Mouse (Mus musculus): ENCODE measurements at regions not wholly inside any gene's neighbourhood (a gene's known extent, or its start where the extent isn't known, plus 50 kb on each side); places are given as distances from the start of the nearest gene placed in this dataset.

DNA sequence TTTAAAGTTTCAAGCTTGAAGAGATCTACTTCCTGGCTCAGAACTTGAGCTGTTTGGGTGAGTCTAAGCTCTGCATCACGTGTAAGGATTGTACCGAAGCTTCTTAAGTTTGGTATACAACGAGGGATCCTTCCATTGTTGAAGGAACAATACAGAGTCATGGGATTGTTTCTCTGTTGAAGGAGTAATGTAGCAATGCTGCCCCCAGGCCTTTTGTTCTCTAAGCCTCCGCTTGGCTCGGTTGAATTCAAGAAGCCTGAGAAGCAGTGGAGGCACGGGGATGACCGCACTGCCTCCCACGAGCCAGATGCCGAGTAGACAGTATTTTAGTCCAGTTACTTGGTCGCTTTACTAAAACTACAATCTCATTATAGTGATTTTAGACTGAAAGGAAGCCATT lies 90.9 kb upstream of the Nampt start:
- no peak for DNase-seq (ENCODE audit: low read depth, low spot score)

DNA sequence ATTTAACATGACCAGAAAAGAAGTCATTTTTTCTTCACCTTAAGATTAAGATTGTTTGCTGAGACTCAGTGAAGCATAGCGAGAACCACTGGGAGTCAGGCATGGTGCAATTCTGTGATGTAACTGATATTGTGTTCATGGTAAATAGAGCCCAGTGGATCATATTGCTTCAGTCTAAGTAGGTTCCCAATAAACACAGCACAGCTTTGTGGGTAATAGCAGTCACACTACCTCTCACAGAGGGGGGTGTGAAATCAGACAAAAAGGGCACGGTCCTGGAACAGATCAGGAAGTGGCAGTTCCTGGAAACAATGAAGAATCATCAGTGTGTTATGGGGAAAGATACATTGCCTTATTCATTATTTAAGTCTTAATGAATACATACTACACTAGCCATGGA lies 84.1 kb upstream of the Nampt start:
- no peak for DNase-seq (ENCODE audit: low read depth, low spot score)

DNA sequence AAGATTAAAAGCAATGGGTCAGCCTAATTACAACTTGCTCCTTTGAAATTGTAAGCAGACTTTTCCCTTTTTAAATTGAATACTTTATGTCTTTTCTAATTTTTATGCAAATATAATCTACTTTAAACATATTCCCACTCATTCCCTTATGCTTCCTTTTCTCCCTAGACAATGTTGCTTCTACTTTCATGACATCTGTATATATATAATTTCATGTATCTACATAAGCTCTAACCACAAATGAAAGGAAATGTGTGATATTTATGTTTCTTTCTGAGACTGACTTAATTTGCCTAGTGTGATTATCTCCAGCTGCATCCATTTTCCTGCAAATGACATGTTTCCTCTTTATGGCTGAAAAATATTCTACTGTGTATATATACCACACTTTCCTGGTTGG lies 77.9 kb upstream of the Nampt start:
- DNase-seq (ENCODE audit: low read depth, low spot score): no peak

DNA sequence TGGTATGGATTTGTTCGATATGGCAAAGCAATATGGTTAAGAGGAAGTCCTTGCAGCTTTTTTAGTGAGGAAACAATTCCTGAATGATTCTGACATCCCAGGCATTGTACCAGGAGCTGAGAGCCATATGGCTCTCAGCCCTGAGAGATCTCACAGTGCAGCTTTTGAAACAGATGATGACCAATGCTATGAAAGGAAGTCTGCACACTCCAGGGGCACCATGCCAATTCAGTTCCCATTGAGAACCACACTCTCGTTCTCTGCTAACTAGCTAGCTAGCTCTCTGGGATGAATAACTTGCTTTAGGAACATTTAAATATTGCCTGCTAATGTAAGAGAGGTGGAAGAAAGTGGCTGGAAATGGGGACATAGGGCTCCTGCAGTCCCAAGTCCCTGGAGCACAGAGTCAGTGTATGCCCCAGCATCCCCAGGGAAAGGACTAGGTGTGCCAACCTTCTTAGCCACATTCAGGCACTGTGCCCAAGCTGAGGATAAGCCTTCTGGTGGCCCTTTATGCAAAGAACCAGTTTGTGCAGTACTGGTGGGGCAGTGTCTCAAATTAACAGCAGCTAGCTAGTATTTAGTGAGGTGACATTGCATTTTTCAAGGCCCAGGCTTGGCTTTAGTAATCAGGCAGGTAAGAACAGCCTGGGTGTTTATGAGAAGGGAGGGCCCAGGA lies 61.8 kb upstream of the Nampt start:
- DNase-seq (ENCODE audit: low read depth, low spot score): peak; percentile 55

DNA sequence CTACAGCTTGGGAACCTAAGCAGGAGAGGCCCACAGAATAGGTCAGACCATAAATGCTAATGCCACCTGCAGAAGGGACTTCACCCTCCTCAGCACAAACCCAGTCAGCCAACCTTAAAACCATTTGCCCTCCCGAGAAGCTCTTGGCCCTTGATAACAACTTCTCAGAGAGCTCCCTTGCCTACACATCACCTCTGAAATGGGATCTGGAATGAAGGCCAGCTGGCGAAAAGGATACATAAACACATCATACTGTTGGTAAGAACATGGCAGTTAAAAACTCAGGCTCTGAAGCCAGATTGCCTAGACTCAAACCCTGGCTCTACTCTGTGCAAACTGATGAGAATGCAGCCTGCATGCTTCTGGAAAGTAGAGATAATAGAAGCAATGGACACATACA lies 61.2 kb upstream of the Nampt start:
- DNase-seq (ENCODE audit: low read depth, low spot score): no peak

DNA sequence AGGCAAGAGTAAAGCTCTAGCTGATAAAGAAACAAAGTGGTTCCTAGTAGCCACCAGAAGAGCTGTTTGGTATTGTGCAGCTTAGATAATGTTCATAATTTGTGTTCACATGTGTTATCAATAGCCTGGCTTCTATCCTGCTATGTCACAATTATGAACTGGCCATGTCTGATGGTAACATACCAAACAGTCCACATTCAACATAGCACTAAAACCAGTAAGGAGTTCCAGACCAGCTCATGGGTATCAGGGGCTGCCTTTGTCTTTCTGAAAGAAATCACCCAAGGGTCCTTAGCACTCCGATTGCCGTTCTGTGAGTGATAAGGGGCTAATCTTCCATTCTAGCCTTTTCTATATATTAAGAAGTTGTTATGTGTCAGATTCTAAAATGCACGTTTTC lies 58.7 kb upstream of the Nampt start:
- DNase-seq (ENCODE audit: low read depth, low spot score): no peak

DNA sequence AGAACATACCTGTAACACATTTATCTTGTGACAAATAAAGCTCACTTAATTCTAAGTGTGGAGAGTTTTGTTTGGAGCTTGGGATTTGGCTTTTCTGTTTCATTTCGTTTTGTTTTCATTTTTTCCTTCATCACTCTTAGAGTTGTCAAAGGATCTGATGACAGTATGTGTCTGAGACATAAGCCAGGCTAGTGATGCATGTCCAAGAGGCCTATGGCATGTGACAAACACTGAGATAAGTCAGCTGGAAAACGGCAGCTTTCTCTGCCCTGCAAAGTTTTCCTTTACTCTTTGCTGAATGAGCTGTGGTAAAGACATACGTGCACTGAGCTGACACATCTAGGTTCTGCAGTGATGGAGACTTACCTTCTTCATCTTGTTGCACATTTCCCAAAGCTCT lies 58.3 kb upstream of the Nampt start:
- no peak for DNase-seq (ENCODE audit: low read depth, low spot score)

DNA sequence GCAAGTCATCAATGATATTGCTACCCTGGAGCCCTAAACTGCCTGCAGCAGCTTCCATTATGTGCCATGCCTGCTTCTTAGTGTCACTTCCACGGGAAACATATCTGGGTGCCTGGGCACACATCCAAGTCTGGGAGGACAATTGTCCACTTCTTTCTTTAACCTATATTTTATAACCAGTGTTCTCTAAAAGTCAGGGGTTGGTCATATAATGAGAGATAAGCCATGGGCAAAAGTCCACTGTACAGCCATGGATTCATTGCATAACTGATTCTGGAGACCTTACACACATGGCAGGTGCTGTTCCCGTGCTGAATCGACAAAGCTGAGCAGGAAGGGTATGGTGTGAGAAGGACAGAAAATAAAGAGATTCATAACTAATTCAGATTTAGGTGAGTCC lies 55.1 kb upstream of the Nampt start:
- DNase-seq (ENCODE audit: low read depth, low spot score): no peak

DNA sequence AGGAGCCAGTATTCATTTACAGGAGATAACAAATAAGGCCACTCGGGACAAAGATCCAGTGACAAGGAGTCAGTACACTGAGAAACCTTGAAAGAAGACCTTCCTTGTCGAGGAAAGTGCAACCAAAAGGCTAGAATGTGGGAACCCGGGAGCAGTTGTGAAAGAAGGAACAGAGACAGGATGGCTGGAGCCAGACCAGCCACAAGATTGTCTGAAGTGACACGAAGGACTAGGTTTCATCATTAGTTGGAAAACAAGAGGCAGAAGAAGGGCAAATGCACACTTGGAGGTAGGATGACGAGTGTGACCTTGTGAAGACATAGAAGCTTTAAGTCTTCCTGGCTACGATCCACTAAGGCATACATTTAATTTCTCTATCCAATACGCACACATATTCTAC lies 54.6 kb upstream of the Nampt start:
- no peak for DNase-seq (ENCODE audit: low read depth, low spot score)

DNA sequence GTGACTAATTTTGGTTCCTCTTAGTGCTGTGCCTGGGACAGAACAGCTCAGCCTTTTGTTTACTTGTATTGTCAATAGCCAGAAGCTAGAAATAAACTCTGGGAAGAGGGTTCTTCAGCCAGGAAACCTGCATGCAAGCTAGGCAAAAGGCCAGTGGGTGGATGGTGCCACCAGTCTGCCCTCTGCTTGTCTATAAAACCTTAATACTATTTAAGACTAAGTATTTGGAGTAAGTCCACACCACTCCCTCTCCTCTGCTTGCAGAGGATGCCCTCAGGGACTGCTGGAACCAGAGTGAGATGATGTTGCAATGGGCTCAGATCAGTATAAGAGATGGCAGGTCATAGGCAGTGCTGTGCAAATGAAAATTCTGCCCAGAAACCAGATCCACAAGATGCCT lies 53.5 kb upstream of the Nampt start:
- DNase-seq (ENCODE audit: low read depth, low spot score): no peak

DNA sequence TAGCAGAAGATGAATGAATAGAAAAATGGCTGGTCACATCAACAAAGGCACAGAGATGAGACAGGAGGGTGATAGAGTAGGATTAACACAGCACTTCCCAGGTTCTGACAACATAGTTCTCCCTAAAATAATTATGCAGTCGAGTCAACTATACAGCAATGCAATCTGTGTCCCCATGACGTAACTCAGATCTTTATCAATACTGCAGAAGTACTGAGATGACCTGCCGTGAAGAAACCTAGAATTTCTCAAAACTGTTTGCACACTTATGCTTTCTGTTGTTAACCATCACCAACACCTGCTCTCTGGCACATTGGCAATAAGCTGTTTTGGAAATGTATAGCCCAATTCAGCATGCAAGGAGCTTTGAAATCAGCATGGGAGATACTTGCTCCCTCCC lies 52.8 kb upstream of the Nampt start:
- no peak for DNase-seq (ENCODE audit: low read depth, low spot score)

DNA sequence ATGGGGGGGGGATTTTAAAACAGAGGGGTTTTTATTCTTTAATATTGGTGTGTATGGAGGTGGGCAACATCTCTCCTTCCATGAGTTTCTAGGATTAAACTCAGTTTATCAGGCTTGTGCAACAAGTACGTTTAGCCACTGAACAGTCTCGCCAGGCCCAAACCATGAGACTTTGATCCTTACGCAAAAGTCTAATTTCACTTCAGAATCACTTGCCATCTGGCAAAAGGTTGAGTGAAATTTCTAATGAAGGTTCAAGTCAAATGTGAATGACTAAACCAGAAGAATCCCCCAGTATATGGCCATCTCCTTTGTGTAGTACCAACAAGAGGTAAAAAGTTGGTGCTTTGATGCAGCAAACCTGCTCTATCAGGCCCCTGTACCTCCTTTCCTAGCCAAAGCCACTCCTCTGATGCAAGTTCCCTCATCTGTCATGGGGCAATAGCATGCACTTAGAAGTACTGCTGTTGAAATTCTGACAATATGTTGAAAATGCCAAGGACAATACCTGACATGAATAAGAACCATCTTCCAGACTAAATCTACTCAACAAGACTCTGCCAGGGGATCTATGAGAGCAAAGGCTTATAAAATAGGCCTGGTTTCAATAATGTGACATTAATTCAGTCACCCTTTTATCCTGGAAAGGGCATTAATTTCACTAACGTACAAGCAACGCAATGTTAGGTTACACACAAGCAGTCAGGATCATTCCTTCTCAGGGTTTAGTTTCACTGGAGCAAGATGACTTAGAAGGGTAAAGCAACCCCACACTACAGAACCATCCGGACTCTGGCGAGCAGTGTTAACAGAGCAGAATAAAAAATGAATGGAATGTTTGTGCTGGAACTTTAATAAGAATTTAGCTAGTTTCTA lies 51.9 kb upstream of the Nampt start:
- no peak for DNase-seq (ENCODE audit: low read depth, low spot score)

DNA sequence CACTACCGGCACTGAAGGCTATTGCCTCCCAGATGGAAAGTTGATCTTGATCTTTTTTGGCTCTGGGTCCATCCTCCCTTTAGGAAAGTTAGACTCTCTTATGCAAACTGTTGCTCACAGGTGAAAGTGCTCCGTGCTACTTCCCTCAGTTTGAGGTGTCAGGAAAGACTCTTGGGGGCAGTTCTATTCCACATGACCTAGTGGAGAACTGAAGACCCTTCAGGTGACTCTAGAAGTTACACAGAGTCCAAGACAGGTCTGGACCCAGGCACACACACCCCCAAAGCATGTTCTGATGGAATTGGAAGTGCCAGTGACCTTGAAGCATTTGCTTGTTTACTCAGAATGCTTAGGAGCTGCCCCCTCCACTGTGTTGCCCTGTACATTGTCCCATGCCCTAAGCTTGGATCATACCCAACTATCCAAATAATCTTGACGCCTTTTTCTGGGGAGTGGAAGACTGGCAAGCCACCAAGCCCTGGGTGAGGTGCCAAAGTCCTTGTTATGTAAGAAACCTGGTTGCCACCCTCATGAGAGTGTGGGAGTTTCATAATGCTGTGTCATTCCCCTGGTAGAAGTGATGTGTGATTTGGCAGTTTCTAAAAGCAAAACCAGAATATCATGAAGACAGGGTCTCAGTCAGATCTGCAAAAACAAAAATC lies 51.1 kb upstream of the Nampt start:
- no peak for DNase-seq (ENCODE audit: low read depth, low spot score)

DNA sequence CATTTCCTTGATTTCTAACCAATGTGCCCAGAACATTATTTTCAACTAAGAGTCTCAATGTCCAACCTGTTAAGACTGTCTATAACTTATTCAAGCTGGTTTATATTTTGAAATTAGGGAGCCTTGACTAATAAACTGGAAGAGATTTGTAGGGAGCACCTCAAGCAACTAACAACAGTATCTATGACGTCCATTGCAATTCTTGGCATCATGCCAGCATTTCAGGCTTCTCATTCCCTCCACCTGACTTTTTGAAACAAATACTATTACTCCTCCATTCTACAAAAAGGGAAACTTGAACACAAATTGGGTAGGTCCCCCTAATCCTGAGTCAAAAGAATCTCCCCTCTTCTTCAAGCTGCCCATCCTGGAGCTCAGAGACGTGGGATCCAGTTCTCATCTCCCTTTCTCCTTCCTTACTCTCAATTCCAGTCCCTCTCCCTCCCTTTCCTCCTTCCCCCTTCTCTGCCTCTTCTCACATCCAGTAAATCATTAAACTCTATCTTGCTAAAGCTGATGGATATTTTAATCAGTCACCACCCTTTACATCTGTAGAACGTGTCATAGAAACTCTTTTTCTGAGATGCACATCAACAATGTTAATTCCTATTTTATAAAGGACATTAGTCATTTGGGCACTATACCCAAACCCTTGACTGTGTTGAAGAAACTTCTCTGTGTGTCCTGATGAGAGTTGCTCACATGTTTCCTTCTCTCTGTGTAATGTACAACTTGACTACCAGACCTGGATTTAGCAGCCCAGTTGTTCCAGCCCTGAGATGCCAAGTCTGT lies 50.4 kb upstream of the Nampt start:
- DNase-seq (ENCODE audit: low read depth, low spot score): no peak

All from brain, embryonic 18.5 days (tissue).